Mouse (Mus musculus) intestine, embryonic 16.5 days (tissue): ENCODE measurements around the gene Tbx18. TPM values are rescaled to one million over a fixed set of nuclear protein-coding genes. Genes with fewer than 3 reads are reported as not detected.

Experiments
- ATAC-seq: fragments of 200-750 bp; cut with Nextera tagmentation; 2 replicates; pipeline ENCODE4 v1.8.0; 2017; ENCODE audit warnings: moderate TSS enrichment, moderate library complexity
- H3K27ac ChIP-seq: fragments of 300-500 bp; sonication (generic); 2 replicates; pipeline ENCODE4 v1.5.1; 2014; ENCODE audit warnings: mild to moderate bottlenecking, low read length
- H3K27me3 ChIP-seq: fragments of 300-500 bp; sonication (generic); replicated peaks from 2 replicates; pipeline ENCODE4 v1.6.1; 2014; ENCODE audit warnings: low read length, control low read depth, mixed read lengths; ENCODE audit not compliant: control insufficient read depth, insufficient read depth
- H3K36me3 ChIP-seq: fragments of 300-500 bp; sonication (generic); 2 replicates; pipeline ENCODE4 v1.6.1; 2014; ENCODE audit warnings: low read length, control low read depth; ENCODE audit not compliant: control insufficient read depth, insufficient read depth
- H3K4me1 ChIP-seq: fragments of 300-500 bp; sonication (generic); 2 replicates; pipeline ENCODE4 v1.6.1; 2014; ENCODE audit warnings: low read length, control low read depth, mixed read lengths; ENCODE audit not compliant: control insufficient read depth, insufficient read depth
- H3K4me2 ChIP-seq: fragments of 300-500 bp; sonication (generic); 2 replicates; pipeline ENCODE4 v1.6.1; 2014; ENCODE audit warnings: low read depth, low read length, control low read depth
- H3K4me3 ChIP-seq: fragments of 300-500 bp; sonication (generic); 2 replicates; pipeline ENCODE4 v1.5.1; 2014; ENCODE audit warnings: mild to moderate bottlenecking, low read length
- H3K9ac ChIP-seq: fragments of 300-500 bp; sonication (generic); 2 replicates; pipeline ENCODE4 v1.6.1; 2014; ENCODE audit warnings: low read depth, low read length
- H3K9me3 ChIP-seq: fragments of 300-500 bp; sonication (generic); 2 replicates; pipeline ENCODE4 v1.6.1; 2016; ENCODE audit warnings: low read length, control low read depth; ENCODE audit not compliant: control insufficient read depth
- WGBS: fragments of 180-500 bp; shearing (Covaris S2); extraction: QIAGEN DNeasy Blood & Tissue Kit; methylation state at CpG from one replicate; pipeline ENCODE4 v1.1.7; 2014; 5-methylcytosine and 5-hydroxymethylcytosine counted together
- polyA plus RNA-seq: library from polyadenylated mRNA; unstranded; fragments of >200 nt; fragmentation: Nextera tagmentation; extraction: Ambion mirVana; gene quantifications from 2 replicates; pipeline ENCODE4 v1.2.1, GENCODE M21; 2015

The Tbx18 gene
- polyA plus RNA-seq, 1 experiment from 2014 or later, result 0.26 TPM

DNA sequence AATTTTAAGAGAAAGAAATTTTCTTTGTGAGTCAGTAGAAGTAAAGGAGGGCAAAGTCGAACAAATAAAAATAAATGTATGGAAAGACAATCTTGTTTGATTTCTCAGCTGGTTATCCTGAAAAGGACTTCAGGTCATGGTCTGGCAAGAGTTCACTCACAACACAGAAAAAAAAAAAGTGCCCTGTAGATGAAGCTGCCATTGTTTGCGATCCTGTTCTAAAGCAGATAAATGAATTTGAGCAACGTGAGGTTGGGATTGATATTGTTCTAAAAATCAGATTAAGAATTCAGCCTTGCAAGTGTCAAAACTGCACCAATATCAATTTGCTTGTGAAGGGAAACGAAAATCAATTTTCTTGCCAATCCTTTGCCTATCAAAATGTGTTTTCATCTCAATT is 6.2 kb upstream of the Tbx18 start:
- WGBS, result 4% methylated on average over 4 of the region's 4 CpGs
- Histone ChIP-seq H3K27me3 (peaks cover 79% of the 10 kb centered on the region), H3K4me3 (no peak overlapping the region), H3K9me3 (no peaks in the 10 kb centered on the region), H3K27ac (no peak overlapping the region), H3K4me1 (peaks cover 6% of the 10 kb centered on the region; the same call in 1 of the 2 replicates), H3K9ac (no peak overlapping the region), H3K4me2 (no peak overlapping the region), H3K36me3 (no peaks in the 10 kb centered on the region)
- ATAC-seq, result no peak

DNA sequence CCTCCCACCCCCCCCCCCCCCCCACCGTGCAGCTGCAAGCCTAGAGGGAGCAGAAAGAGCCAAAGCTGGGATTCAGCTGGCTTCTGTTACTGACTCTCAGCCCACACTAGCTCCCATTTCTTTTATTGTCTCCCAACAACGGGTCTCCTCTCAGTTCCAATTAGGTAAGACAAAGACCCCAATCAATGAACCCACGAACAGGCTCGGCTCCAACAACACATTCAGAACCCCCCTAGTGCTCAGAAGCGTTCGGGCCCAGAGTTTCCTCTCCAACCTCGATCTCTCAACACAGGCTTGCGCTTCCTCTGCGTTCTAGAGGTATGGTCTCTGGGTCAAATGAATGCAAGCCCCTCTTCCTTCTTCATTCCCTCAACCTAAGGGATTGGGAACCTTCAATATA is 4.0 kb upstream of the Tbx18 start:
- no peak overlapping the region for H3K27ac ChIP-seq
- peaks cover 13% of the 10 kb centered on the region for H3K4me1 ChIP-seq
- H3K27me3 ChIP-seq, result peaks cover 71% of the 10 kb centered on the region
- 2% methylated on average over 9 of the region's 9 CpGs for WGBS
- no peak for ATAC-seq
- H3K36me3 ChIP-seq, result no peaks in the 10 kb centered on the region
- H3K9me3 ChIP-seq, result no peaks in the 10 kb centered on the region
- H3K9ac ChIP-seq, result no peak overlapping the region
- H3K4me2 ChIP-seq, result no peak overlapping the region
- H3K4me3 ChIP-seq, result no peak overlapping the region

DNA sequence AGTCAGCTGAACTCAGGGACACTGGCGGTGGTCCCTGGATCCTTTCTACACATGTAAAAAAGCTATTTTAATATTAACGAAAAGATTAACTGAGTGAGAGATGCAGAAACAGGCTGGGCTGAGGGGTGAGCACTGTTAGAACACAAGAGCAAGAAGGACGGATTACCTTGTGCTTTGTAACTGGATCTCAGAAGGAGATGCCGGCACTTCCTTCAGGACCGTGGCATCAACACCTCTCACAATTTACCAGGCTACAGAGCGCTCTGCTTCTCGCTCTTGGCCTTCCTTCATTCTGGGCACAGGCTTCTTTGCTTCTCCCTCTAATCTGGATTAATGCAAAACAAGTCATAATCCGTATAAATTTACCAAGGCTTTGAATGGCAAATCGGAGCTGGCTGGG is 3.6 kb upstream of the Tbx18 start:
- no peak for ATAC-seq

DNA sequence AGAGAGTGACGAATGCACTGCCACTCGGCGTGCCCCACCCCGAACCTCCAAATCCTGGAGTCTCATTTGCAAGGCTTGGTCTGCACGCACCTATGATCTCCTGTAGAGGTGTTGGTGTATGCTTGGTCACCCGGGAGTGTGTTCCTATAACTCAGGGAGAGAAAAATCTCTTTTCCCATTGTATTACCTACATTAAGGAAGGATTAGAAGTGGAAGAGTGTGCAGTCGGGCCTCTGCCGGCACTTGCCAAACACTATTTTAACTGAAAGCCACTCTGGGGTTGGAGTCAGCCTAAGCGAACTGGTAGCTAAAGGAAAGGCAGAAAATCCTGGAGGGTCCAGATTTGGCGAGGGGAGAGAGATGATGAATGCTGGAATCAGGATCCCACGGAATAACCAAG is 2.7 kb upstream of the Tbx18 start:
- H3K4me2 ChIP-seq, result no peak overlapping the region
- WGBS, result 2% methylated on average over 11 of the region's 11 CpGs
- H3K4me3 ChIP-seq, result no peak overlapping the region
- H3K27me3 ChIP-seq, result peaks cover 69% of the 10 kb centered on the region
- peaks cover 8% of the 10 kb centered on the region for H3K4me1 ChIP-seq
- H3K27ac ChIP-seq, result no peak overlapping the region
- H3K9ac ChIP-seq, result no peak overlapping the region
- H3K9me3 ChIP-seq, result no peaks in the 10 kb centered on the region
- no peak for ATAC-seq
- H3K36me3 ChIP-seq, result no peaks in the 10 kb centered on the region

More for the DNA sequence above, 3.6 kb upstream of the Tbx18 start:
- 5% methylated on average over 9 of the region's 9 CpGs for WGBS
- Histone ChIP-seq H3K27me3 (peaks cover 71% of the 10 kb centered on the region), H3K27ac (no peak overlapping the region), H3K4me3 (no peak overlapping the region), H3K9ac (no peak overlapping the region), H3K4me1 (peaks cover 10% of the 10 kb centered on the region), H3K4me2 (no peak overlapping the region), H3K9me3 (no peaks in the 10 kb centered on the region), H3K36me3 (no peaks in the 10 kb centered on the region)

DNA sequence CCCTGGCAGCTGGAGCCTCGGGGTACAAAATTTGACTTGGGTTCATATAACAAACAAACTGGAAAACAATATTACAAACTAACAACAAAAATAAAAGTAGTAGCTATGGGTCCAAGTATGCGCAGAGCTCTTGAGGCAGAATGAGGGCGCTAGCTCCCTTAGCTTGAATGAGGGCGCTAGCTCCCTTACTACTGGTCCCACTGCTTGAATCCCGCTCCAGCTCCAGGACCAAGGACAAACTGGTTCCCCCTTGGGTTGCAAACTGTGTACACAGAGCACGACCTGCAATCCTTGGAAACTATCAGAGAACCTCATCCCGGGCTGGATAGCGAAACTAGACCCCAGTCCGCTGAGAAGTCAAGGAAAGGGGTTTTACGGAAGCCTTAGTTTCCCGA is 2.2 kb upstream of the Tbx18 start:
- H3K27ac ChIP-seq, result no peak overlapping the region
- peaks cover 64% of the 10 kb centered on the region for H3K27me3 ChIP-seq
- no peak overlapping the region for H3K9ac ChIP-seq
- 3% methylated on average over 11 of the region's 11 CpGs for WGBS
- H3K4me3 ChIP-seq, result no peak overlapping the region
- H3K4me1 ChIP-seq, result peaks cover 8% of the 10 kb centered on the region
- H3K4me2 ChIP-seq, result no peak overlapping the region
- no peak for ATAC-seq
- H3K9me3 ChIP-seq, result no peaks in the 10 kb centered on the region
- no peaks in the 10 kb centered on the region for H3K36me3 ChIP-seq

DNA sequence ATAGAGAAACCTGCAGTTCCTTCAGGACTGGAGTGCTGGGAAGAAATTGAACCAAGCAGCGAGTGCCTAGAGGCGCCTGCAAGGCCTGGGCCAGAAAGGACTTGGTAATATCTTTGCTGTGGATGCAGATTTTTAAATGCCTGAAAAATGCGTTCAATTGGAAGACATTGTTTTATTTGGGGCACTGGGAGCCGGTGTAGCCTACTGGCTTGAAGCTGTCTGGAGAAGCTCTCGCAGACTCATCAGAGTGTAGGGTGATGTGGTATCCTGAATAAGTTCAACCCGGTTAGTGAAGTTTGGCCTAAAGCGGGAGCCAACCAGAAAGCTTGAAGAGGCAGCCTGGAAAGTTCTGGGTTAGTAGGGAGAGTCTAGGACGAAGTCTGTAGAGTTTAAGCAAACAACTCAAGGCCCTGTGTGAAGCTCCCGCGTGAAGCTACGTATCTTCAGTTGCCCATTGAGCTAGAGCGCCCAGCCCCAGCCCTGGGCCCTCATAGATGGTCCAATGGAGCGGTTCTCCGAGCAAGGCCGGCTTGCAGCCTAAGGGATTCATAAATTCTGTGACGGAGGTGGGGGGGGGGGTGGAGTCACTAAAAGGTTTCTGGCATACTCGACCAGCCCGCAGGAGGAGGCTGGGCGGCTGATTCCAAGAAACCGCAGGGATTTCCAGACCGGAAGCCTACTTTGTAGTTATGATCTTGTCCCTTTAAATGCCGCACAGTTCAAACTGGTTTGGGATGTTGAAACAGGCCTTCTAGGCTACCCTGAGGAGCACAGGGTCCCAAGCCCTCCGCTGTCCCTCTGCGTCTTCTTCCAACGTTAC is 1.6 kb upstream of the Tbx18 start:
- Histone ChIP-seq H3K4me1 (peaks cover 8% of the 10 kb centered on the region), H3K9me3 (no peaks in the 10 kb centered on the region), H3K9ac (no peak overlapping the region), H3K36me3 (no peaks in the 10 kb centered on the region), H3K27me3 (peaks cover 59% of the 10 kb centered on the region), H3K4me3 (no peak overlapping the region), H3K4me2 (no peak overlapping the region), H3K27ac (no peak overlapping the region)
- 7% methylated on average over 25 of the region's 25 CpGs for WGBS
- no peak for ATAC-seq

DNA sequence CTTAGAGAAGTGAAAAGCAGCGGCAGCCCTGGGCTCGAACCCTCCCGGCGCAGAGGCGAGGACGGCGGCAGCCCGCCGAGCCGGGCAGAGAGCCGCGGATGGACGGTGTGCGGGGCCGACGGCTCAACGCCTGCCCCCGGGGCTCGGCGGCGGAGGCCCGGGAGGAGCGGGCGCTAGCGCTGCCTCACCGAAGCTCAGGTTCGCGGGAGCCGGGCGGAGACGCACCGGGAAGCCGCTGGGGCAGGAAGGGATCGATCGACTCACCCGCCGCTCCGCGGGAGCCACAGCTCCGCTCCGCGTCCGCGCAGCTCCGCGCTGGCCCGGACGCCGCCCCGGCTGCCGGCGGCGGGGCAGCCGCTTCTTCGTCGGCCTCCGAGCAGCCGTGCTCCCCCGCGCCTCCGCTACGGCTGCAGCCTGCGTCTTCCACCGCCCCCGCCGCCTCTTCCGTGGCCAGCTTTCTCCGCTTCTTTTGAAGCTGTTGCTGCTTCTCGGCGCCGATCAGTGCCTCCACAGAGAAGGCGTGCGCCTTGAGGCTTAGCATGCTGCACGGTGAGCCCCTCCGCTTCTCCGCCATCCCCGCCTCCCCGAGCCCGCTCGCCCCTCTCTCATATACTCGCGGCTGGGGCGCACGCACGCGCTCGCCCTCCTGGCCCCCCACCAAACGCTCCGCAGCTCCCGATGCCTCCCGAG is 644 bp downstream of the Tbx18 start:
- H3K4me3 ChIP-seq, result peak overlapping the region; percentile 50
- no peaks in the 10 kb centered on the region for H3K9me3 ChIP-seq
- under 1% methylated on average over 84 of the region's 91 CpGs for WGBS
- H3K27me3 ChIP-seq, result peaks cover 50% of the 10 kb centered on the region
- ATAC-seq, result peak; percentile 68
- H3K36me3 ChIP-seq, result no peaks in the 10 kb centered on the region
- H3K4me2 ChIP-seq, result peak overlapping the region; percentile 80
- H3K4me1 ChIP-seq, result peaks cover 8% of the 10 kb centered on the region
- H3K9ac ChIP-seq, result peak overlapping the region; percentile 61
- H3K27ac ChIP-seq, result no peak overlapping the region

DNA sequence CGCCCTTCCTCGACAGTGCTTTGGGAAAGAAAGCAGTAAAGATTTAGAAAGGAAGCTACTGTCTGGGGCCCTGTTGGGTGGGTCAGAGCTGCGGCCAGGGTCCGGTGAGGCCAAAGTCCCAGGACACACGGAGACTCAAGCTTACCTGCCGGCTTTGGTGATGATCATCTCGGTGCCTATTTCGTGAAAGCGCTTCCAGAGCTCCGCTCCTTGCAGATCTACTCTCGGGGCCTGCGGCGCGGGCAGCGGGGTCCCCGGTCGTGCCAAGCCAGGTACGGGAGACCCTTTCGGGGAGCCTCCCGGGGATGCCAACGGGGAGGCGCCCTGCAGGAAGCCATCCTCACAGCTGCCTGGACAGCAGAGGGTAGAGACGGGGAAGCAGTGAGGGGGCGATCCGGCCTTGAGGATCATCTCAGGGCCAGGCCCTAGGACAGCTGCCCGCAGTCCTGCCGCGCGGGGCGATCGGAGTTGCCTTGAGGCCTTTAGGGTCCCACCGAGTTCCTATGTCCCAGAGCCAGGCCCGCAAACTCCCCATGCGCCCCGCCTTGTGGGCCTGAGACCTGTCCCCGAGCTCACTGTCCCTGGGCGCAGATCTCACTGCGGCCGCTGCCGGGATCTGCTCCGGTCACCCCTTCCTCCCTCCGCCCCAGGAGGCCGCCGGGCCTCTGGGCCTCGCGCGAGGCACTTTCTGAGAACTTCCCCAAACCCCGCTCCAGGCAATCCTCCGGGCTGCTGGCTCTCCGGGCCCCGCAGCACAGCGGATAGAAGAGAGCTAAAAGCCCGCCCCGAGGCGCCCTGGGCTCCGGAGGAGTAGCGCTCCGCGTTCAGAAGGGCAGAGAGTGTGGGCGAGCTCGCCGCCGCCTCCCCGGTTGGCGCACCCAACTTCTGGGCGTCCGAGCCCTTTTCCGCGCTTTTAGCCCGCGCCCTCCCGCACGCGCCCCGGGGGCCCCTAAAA is 1.5 kb downstream of the Tbx18 start:
- Histone ChIP-seq H3K4me3 (peak overlapping the region; percentile 50), H3K27me3 (peaks cover 44% of the 10 kb centered on the region), H3K4me1 (peaks cover 8% of the 10 kb centered on the region), H3K4me2 (peak overlapping the region; percentile 80), H3K9ac (peak overlapping the region; percentile 61), H3K9me3 (no peaks in the 10 kb centered on the region), H3K27ac (no peak overlapping the region), H3K36me3 (no peaks in the 10 kb centered on the region)
- peak; percentile 76 for ATAC-seq
- WGBS, result under 1% methylated on average over 75 of the region's 75 CpGs

DNA sequence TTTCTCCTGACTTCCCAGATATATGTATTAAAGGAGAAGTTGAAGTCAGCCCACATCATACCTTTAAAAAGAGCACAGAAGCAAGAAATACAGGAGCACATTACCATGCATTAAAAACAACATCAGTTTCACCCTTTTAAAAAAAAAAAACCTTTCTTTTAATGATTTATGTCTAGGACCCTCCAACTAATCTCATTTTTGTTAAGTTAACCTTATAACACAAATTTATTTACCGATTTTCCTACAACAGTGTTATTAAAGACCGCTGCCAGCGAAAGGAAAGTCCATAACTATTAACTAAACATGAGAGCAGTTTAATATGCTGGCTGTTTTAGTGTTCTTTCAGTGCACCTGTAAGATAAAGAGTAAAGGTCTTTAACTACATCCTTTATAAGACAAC is 3.0 kb downstream of the Tbx18 start:
- no peak overlapping the region for H3K4me2 ChIP-seq
- WGBS, result 23% methylated on average over 3 of the region's 3 CpGs
- H3K9ac ChIP-seq, result no peak overlapping the region
- peaks cover 8% of the 10 kb centered on the region for H3K4me1 ChIP-seq
- no peaks in the 10 kb centered on the region for H3K36me3 ChIP-seq
- peaks cover 41% of the 10 kb centered on the region for H3K27me3 ChIP-seq
- no peak for ATAC-seq
- H3K9me3 ChIP-seq, result no peaks in the 10 kb centered on the region
- H3K27ac ChIP-seq, result no peak overlapping the region
- H3K4me3 ChIP-seq, result no peak overlapping the region
